Mouse (Mus musculus) retina, postnatal 1 day (tissue): ENCODE results near the gene Rnpc3.

Experiments used
- DNase-seq: peaks from one replicate; pipeline ENCODE4 v3.0.0-alpha.2; 2012

Gene Rnpc3

DNA sequence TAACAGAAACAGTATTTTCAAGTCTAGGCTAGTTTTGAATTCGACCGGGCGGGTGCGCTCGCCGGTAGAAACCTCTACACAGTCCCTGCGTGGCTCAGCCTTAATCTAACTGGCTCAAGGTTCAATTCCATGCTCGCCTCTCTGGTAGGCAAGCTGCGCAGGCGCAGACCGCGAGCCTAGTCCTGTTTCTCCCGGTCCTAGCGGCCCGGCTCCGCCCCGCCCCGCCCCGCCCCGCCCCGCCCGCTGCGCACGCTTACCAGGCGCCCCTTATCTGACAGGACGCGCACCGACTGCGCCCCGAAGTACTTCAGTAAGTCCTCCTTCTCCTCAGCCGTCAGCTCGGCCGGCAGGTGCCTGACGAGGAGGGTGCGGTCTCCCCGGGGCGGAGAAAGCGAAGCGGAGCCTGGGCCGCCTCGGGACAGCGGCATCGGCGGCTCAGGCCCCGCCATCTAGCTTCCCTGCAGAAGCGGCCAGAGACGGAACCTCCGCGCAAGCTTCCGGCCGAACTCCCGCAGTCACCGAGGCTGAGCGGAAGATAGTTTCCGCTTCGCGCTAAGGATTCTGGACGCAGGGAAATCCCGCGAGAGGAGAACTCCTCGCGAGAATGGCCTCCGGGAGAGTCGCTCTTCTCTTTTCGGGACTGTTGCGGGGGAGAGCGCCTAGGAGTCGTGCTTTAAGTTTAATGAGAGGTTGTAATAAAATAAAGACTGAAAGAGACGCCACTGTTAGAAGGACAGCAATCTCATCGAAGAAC lies at the start of gene Rnpc3:
Rnpc3 (minus strand) TSS at position 544 of the 754 bp plus-strand sequence.
- DNase-seq, result peak; percentile 98

DNA sequence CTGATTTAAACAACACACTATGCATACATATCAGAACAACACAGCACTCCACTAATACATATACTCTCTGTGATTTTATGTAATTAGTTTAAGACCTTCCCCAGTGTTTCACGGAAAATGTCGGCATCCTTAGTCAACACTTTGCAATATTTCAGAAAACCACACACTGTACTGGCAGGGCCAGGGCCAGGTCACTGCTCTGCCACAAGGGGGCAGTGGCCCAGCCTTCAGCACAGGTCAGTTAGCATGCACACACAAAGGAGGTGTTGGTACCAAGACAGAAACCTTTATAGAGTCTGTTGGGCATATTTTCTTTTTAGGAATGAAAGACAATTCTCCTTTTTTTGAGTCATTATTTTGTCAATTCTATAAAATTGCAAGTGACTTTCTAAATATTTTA lies 27.0 kb upstream of the Rnpc3 start:
- DNase-seq, result peak; percentile 40

DNA sequence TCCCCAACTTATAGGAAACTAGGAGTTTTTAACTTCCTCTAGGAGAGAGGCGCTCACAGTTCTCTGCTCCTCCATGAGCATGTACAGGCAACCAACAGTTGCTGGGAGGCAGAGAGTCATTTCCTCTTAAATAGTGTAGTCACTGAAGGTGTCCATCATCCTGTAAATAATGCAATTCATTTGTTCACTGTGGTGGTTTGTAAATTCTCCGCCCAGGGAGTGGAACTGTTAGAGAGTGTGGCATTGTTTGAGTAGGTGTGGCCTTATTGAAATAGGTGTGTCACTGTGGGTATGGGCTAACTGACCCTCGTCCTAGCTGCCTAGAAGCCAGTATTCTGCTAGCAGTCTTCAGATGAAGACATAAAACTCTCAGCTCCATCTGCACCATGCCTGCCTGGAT lies 24.4 kb upstream of the Rnpc3 start:
- no peak for DNase-seq

DNA sequence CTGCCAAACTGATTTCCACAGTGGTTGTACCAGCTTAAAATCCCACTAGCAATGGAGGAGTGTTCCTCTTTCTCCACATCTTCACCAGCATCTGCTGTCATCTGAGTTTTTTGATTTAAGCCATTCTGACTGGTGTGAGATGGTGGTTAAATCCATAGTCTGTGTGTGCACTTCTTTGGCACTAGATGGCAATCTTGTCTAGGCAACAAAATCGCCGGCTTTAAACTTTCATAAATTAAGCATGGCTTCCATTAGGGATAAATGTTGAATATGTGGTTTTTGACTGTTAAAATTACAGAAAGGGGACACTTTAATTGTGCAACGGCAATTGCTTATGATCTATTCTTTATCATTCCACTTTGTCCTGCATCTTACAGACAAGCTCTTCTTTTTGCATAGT lies 21.4 kb upstream of the Rnpc3 start:
- peak; percentile 53 for DNase-seq

DNA sequence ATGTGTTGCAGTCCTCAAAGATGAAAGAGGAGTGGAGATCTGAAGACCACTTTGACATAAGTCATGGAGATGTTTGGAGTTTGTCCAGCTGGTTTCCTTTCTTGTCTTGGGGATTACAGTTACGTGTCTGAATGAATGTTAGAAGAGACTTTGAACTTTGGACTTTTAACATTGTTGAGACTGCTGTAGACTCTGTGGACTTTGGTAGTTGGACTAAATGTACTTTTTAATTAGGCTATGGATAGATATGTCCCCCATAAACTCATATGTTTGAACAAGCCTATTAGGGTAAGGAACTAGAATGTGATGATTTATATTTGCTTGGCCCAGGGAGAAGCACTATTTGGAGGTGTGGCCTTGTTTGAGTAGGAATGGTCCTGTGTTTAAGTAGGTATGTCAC lies 9.6 kb upstream of the Rnpc3 start:
- DNase-seq, result no peak

DNA sequence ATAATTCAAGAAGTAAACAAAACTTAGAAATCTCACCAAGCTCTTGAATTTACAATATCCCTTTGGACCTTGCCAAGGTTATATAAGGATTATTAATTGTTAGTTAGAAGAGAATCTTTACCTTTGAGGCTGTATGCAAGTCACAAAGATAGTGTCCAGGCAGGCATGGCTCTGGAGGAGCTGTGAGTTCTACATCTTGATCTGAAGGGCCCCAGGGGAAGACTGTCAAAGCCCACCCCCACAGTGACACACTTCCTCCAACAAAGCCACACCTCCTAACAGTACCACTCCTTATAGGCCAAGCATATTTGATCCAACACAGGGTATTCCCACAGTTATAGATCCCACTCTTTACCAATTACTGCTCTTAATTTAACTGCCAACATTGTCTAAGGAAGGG lies 4.3 kb upstream of the Rnpc3 start:
- DNase-seq, result no peak

DNA sequence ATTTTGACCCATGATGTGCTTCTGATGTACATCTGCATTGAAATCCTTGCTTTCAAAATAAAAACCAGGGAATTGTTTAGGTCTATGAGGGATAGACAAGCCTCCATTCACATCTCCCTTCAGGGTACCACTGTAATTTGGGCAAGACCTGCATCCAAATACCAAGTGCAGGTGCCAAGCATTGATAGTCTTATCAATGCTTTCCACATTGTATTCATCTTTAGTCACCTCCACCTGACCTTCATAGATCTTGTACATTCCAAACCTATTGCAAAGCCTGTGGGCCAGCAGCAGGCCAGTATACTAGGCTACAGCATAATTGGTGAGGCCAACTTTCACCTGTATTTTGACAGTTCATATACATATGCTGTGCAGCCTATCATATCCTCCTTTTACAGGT lies 1.7 kb upstream of the Rnpc3 start:
- DNase-seq, result no peak

DNA sequence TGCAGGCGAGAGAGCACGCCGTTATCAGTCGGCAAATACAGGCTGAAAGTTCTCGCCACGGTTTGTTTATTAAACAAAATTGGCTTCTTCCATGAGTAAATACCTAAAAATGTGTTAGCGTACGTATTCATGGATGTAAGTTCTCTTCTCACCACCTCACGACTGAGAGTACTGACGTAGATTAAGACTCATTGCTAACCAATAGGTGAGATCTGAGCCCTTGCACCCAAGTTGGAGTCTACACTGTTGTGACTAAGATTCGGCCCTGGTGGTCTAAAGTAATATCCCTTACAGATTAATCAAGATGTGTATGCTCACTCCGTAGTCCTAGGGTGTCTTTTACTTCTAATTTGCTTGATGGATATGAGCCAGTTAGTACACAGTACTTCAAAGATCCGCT lies 615 bp upstream of the Rnpc3 start:
- DNase-seq, result no peak

DNA sequence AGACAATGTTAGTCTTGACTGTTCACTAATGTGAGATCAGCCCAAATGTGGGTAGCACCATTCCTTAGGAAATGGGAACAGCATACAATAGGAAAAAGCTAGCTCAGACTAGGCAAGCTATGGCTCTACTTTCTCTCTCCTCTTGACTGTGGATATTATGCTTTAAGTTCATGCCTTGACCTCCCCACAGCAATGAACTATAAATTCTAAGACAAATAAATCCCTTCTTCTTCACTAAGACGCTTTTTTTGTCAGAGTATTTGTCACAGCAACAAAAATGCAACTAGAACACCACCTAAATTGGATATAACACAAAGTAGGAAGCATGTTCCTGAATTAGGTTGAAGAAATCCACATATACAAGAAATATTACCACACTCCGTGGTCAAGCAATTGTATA lies 23.4 kb downstream of the Rnpc3 start, which contains the start of gene Amy1:
Amy1 (minus strand) TSS at position 101 of the 400 bp plus-strand sequence.
- no peak for DNase-seq

DNA sequence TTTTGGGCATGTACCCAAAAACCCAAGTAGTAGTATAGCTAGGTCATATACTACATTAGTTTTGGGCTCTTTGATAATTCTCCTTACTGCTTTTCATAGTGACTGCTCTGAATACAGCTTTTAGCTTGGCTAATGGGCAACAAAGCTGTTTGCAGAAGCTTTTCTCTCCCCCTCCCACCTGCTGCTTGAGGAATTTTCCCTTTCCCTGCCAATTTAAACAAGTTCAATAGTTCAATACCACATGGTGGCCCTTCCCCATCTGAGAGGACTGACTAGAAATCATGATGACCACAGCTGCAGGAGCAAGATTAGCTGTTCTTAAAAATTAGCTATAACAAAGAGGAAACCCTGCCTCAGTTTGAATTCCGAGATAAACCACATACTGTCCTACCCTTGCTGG lies 39.1 kb downstream of the Rnpc3 start:
- peak; percentile 6 for DNase-seq

DNA sequence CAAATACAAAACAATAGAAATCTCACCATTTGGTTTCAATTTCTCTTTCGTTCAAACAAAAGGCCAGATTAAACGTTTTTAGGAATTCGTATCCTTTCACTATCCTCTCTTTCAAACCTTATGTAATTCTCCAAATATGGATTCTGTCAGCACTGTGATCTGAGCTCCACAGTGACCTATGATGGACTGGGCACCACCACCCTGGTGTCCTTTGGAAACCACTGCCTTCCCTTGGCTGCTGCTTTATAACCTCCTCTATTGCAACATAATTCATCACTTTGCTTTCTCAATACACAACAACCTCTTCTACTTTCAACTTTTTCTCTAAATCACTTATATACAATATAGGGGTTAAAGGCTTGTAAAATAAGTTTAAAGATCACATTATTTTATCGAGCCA lies 55.4 kb downstream of the Rnpc3 start:
- no peak for DNase-seq

DNA sequence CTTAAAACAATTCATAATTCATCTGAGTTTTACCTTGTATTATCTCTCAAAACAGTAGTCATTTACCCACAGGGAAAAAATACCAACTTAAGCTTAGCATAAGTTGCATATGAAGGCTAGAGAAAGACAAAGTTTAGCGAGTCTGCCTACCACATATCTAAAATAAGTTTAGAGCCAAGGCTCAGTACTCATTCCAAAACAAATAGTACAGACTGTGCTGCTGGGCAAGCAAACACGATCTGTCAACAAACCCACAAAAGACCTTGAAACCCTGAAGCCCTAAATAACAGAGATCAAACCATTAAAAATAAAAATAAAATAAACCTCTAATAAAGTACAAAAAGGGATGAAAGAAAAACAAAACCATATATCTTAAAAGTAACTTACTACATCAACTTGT lies 55.8 kb downstream of the Rnpc3 start:
- no peak for DNase-seq

DNA sequence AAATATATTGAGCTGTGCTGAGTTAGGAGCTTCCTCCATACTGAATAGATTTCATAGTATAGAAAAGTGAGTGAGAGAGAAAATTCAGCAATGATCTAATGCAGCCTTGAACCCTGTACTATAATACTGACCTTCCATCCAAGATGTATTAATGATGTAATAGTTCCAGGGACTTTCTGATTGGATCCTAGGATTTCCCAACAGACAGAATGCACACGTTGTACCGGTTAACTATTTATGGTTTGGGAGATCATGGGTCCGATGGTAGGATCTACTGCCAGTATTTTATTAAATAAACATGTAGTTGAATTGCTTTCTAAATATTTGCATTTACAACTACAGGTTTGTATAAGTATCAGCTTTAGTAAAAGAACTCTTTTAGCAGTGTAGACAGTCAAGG lies 57.8 kb downstream of the Rnpc3 start:
- DNase-seq, result no peak
